Mouse (Mus musculus) G1E (cell line): ENCODE data around the gene Rnase1. TPM values are rescaled to one million over a fixed set of nuclear protein-coding genes. Genes with fewer than 3 reads are reported as not detected.

Experiments
- ATAC-seq: 2 replicates; pipeline ENCODE4 v1.8.0; 2016; ENCODE audit warnings: mild to moderate bottlenecking; ENCODE audit not compliant: insufficient number of reproducible peaks, poor library complexity, low FRiP score, severe bottlenecking; ENCODE audit errors: extremely low read depth
- DNase-seq: peaks from one replicate; pipeline ENCODE4 v3.0.0; 2012; ENCODE audit warnings: low spot score
- H3K27me3 ChIP-seq: 2 replicates; pipeline ENCODE4 v1.6.1; 2012; ENCODE audit warnings: mild to moderate bottlenecking, low read length, inconsistent platforms; ENCODE audit not compliant: insufficient read depth
- H3K36me3 ChIP-seq: replicated peaks from 2 replicates; pipeline ENCODE3; 2012; ENCODE audit warnings: mild to moderate bottlenecking, inconsistent platforms
- H3K4me1 ChIP-seq: 2 replicates; pipeline ENCODE4 v1.6.1; 2012; ENCODE audit warnings: low read depth, low read length, inconsistent platforms, mixed read lengths; ENCODE audit not compliant: insufficient read depth
- H3K4me3 ChIP-seq: 2 replicates; pipeline ENCODE4 v1.5.1; 2012; ENCODE audit warnings: low read depth, mild to moderate bottlenecking, inconsistent platforms, low read length, moderate library complexity, mixed read lengths
- H3K9me3 ChIP-seq: replicated peaks from 2 replicates; pipeline ENCODE4 v1.6.1; 2012; ENCODE audit warnings: inconsistent platforms
- CTCF ChIP-seq: IDR thresholded peaks from 2 replicates; pipeline ENCODE4 v1.5.1; 2012; ENCODE audit warnings: low read depth, low read length, inconsistent platforms, mixed read lengths
- GATA1 ChIP-seq: IDR thresholded peaks from 2 replicates; pipeline ENCODE4 v1.6.1; 2012; ENCODE audit warnings: borderline replicate concordance, low read length, inconsistent platforms, mixed read lengths
- GATA2 ChIP-seq: IDR thresholded peaks from 2 replicates; pipeline ENCODE4 v1.6.1; 2012; ENCODE audit warnings: low read depth, low read length, inconsistent platforms, borderline replicate concordance
- POLR2AphosphoS5 ChIP-seq: IDR thresholded peaks from 2 replicates; pipeline ENCODE4 v1.6.1; 2012; ENCODE audit warnings: low read depth, low read length, inconsistent platforms; ENCODE audit not compliant: insufficient replicate concordance
- TAL1 ChIP-seq: conservative IDR thresholded peaks from 2 replicates; pipeline ENCODE4 v1.6.1; 2012; ENCODE audit warnings: low read depth, low read length, inconsistent platforms, mixed read lengths
- polyA plus RNA-seq: library from polyadenylated mRNA; stranded (reverse); fragments of >175 nt; gene quantifications from 2 replicates; pipeline ENCODE4 v1.2.3, GENCODE M21; 2012
- total RNA-seq, 2 experiments: library from RNA; stranded (forward) in 1 of 2; stranded (reverse) in 1 of 2; fragments of 200-1000 nt in 1 of 2; fragments of >200 nt in 1 of 2; fragmentation: Nextera tagmentation in 1 of 2; gene quantifications; 2 replicates each; pipeline ENCODE4 v1.2.3; 2014 to 2017

Gene Rnase1
- total and polyA plus RNA-seq, 3 experiments = 0.22 TPM; not detected in 2

DNA sequence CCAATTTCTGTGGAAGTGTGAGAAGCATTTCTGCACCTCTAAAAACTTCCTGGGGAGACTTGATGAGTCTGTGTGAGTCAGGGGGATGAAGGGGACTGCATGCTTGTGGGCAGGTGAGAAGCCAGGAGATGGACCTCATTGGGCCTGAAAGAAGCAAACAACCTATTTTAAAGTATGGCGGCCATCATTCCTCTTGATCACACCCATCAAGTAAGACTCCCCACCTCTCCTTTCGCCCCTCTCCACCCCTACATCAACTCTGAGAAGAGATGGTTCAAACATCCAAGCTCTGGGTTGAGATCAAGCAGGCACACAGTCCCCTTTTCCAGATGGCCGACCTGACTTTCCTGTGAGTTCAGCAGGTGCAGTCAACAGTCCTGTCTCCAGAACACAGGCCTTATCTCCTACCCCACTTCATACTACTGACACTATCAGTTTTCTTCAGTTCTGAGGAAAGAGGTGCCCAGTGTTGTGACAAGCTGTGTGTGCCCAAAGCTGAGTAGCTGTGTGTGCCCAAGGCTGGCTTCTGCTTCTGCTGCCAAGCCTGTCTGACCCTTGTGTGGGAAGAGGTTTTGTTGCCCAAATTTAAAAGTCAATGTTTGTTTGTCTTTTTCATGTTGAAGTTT lies 3.7 kb upstream of the Rnase1 start:
- Histone ChIP-seq H3K9me3 (no peaks in the 10 kb centered on the region), H3K4me1 (peaks cover 50% of the 10 kb centered on the region), H3K27me3 (peaks cover 20% of the 10 kb centered on the region), H3K4me3 (no peak overlapping the region), H3K36me3 (no peaks in the 10 kb centered on the region)
- DNase-seq (no peak), ATAC-seq (no peak)
- TF ChIP-seq TAL1 (0 out of 2 replicates have a peak, but pooled peaks have one; percentile 15), CTCF (no peak), GATA2 (no peak), GATA1 (no peak)

GRCm38 (mm10) chr14:51149164-51149563 lies 2.6 kb upstream of the Rnase1 start:
- ATAC-seq = no peak
- no peak for DNase-seq
- peaks cover 58% of the 10 kb centered on the region for H3K4me1 ChIP-seq
- TF ChIP-seq GATA1 (no peak), CTCF (no peak), GATA2 (no peak), POLR2AphosphoS5 (no peak), TAL1 (no peak)
- H3K9me3 ChIP-seq = no peaks in the 10 kb centered on the region
- peaks cover 22% of the 10 kb centered on the region for H3K27me3 ChIP-seq
- H3K4me3 ChIP-seq = no peak overlapping the region
- H3K36me3 ChIP-seq = no peaks in the 10 kb centered on the region

GRCm38 (mm10) chr14:51148006-51148405 lies 1.4 kb upstream of the Rnase1 start:
- no peak for ATAC-seq
- peaks cover 69% of the 10 kb centered on the region for H3K4me1 ChIP-seq

DNA sequence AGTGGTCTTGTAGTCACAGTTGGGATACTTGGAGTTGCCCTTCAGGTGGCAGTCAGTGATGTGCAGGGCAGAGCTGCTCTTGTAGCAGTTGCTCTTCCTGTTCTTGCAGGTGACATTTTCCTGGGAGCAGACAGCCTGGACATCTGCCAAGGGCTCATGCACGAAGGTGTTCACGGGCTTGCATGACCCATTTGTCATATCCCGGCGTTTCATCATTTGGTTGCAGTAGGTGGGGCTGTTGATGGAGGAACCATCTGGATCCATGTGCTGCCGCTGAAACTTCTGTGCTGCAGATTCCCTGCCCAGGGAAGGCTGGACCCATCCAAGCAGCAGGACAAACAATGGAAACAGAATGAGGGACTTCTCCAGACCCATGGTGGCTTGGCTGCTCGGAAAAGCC lies 1.1 kb downstream of the Rnase1 start:
- TF ChIP-seq TAL1 = no peak
- no peak for TF ChIP-seq POLR2AphosphoS5
- no peak for TF ChIP-seq GATA2
- no peaks in the 10 kb centered on the region for H3K9me3 ChIP-seq
- ATAC-seq = no peak
- H3K27me3 ChIP-seq = peaks cover 20% of the 10 kb centered on the region
- H3K4me1 ChIP-seq = peaks cover 69% of the 10 kb centered on the region
- no peaks in the 10 kb centered on the region for H3K36me3 ChIP-seq
- DNase-seq = no peak
- H3K4me3 ChIP-seq = no peak overlapping the region

More at GRCm38 (mm10) chr14:51148006-51148405, 1.4 kb upstream of the Rnase1 start:
- TF ChIP-seq POLR2AphosphoS5 (no peak), GATA1 (no peak), CTCF (no peak), GATA2 (no peak), TAL1 (no peak)
- Histone ChIP-seq H3K36me3 (no peaks in the 10 kb centered on the region), H3K9me3 (no peaks in the 10 kb centered on the region), H3K4me3 (no peak overlapping the region), H3K27me3 (peaks cover 20% of the 10 kb centered on the region)
- DNase-seq = no peak

GRCm38 (mm10) chr14:51144451-51144850 lies 2.1 kb downstream of the Rnase1 start:
- DNase-seq (no peak), ATAC-seq (no peak)
- no peaks in the 10 kb centered on the region for H3K36me3 ChIP-seq
- H3K9me3 ChIP-seq = no peaks in the 10 kb centered on the region
- peaks cover 20% of the 10 kb centered on the region for H3K27me3 ChIP-seq
- H3K4me1 ChIP-seq = peaks cover 62% of the 10 kb centered on the region
- no peak overlapping the region for H3K4me3 ChIP-seq
- no peak for TF ChIP-seq POLR2AphosphoS5
- no peak for TF ChIP-seq TAL1
- no peak for TF ChIP-seq GATA2
- TF ChIP-seq CTCF = no peak
- no peak for TF ChIP-seq GATA1

DNA sequence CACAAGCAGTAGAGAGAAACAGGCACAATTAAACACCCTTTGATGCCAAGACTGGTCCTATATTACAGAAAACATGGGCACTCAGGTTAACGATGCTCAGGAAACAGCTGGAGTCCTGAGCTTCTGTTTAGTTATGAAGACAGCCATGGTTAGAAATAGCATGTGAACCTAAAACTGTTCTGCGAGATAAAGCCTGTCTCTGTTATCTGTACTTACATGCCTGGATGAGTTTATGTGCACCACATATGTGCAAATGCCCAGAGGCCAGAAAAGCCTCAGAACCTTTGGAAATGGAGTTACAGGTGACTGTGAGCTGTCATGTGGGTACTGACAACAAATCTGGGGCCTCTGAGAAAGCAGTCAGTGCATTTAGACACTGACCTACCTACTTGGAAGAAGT lies 2.6 kb downstream of the Rnase1 start:
- Histone ChIP-seq H3K4me3 (no peak overlapping the region), H3K27me3 (peaks cover 20% of the 10 kb centered on the region), H3K36me3 (no peaks in the 10 kb centered on the region), H3K4me1 (peaks cover 56% of the 10 kb centered on the region), H3K9me3 (no peaks in the 10 kb centered on the region)
- DNase-seq (no peak), ATAC-seq (peak; percentile 80)
- TF ChIP-seq POLR2AphosphoS5 (no peak), GATA1 (no peak), TAL1 (peak; percentile 70)

DNA sequence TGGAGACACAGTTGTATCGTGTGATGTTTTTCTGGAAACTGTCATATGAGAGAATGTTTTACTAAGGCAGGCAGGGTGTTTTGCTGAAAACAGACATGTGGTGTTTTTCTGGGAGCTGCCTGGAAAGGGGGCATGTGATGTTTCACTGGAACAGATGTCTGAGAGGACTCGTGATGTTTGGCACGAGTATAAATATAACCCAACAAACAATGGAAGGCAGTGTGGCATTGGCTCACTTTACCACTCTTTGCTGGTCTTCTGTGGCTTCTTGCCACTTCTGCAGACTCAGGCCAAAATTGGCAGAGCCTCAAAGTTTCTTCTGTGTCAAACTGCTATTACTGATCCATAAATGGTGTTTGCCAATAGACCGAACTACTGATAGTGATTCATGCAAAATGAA lies 3.3 kb downstream of the Rnase1 start:
- Histone ChIP-seq H3K4me3 (no peak overlapping the region), H3K9me3 (no peaks in the 10 kb centered on the region), H3K4me1 (peaks cover 50% of the 10 kb centered on the region), H3K27me3 (peaks cover 20% of the 10 kb centered on the region), H3K36me3 (no peaks in the 10 kb centered on the region)
- TF ChIP-seq GATA2 (no peak), TAL1 (no peak), GATA1 (no peak), POLR2AphosphoS5 (no peak), CTCF (no peak)
- ATAC-seq (no peak), DNase-seq (no peak)
